Mouse (Mus musculus): Measurements from ENCODE around the gene Gm49318. TPM values are rescaled to one million over a fixed set of nuclear protein-coding genes. Genes with fewer than 3 reads are reported as not detected.
"Not testable (repeated sequence)": the region's sequence is repeated elsewhere in the genome, so short reads cannot be mapped to it uniquely, and the experiment has no call there.

The Gm49318 gene
- total RNA-seq, 1 experiment from 2014 or later = not detected

- not testable (repeated sequence) for ATAC-seq (ENCODE audit: extremely low read depth, insufficient number of reproducible peaks, low FRiP score, poor library complexity, severe bottlenecking)
Observed at GRCm38 (mm10) chr9:22075778-22076177, 4.7 kb upstream of the Gm49318 start.

- ATAC-seq (ENCODE audit: extremely low read depth, insufficient number of reproducible peaks, low FRiP score, poor library complexity, severe bottlenecking) = no peak
Observed at GRCm38 (mm10) chr9:22072276-22072675, 1.2 kb upstream of the Gm49318 start.

GRCm38 (mm10) chr9:22069881-22070553 lies 1.0 kb downstream of the Gm49318 start:
- ATAC-seq (ENCODE audit: extremely low read depth, insufficient number of reproducible peaks, low FRiP score, poor library complexity, severe bottlenecking) = no peak

- no peak for ATAC-seq (ENCODE audit: extremely low read depth, insufficient number of reproducible peaks, low FRiP score, poor library complexity, severe bottlenecking)
Observed at GRCm38 (mm10) chr9:22067195-22067594, 3.9 kb downstream of the Gm49318 start.

- ATAC-seq (ENCODE audit: extremely low read depth, insufficient number of reproducible peaks, low FRiP score, poor library complexity, severe bottlenecking) = no peak
Observed at GRCm38 (mm10) chr9:22066433-22066832, 4.6 kb downstream of the Gm49318 start.

- no peak for ATAC-seq (ENCODE audit: extremely low read depth, insufficient number of reproducible peaks, low FRiP score, poor library complexity, severe bottlenecking)
Observed at GRCm38 (mm10) chr9:22065642-22066041, 5.4 kb downstream of the Gm49318 start.

- no peak for ATAC-seq (ENCODE audit: extremely low read depth, insufficient number of reproducible peaks, low FRiP score, poor library complexity, severe bottlenecking)
Observed at GRCm38 (mm10) chr9:22064341-22064740, 6.7 kb downstream of the Gm49318 start.

GRCm38 (mm10) chr9:22061339-22061738 lies 9.7 kb downstream of the Gm49318 start:
- ATAC-seq (ENCODE audit: extremely low read depth, insufficient number of reproducible peaks, low FRiP score, poor library complexity, severe bottlenecking) = no peak

GRCm38 (mm10) chr9:22058011-22058424 lies 13.0 kb downstream of the Gm49318 start:
- ATAC-seq (ENCODE audit: extremely low read depth, insufficient number of reproducible peaks, low FRiP score, poor library complexity, severe bottlenecking) = no peak

GRCm38 (mm10) chr9:22057031-22057517 lies 14.0 kb downstream of the Gm49318 start:
- ATAC-seq (ENCODE audit: extremely low read depth, insufficient number of reproducible peaks, low FRiP score, poor library complexity, severe bottlenecking) = no peak

GRCm38 (mm10) chr9:22056303-22056910 lies 14.7 kb downstream of the Gm49318 start:
- no peak for ATAC-seq (ENCODE audit: extremely low read depth, insufficient number of reproducible peaks, low FRiP score, poor library complexity, severe bottlenecking)

- ATAC-seq (ENCODE audit: extremely low read depth, insufficient number of reproducible peaks, low FRiP score, poor library complexity, severe bottlenecking) = no peak
Observed at GRCm38 (mm10) chr9:22055713-22056112, 15.3 kb downstream of the Gm49318 start.

- ATAC-seq (ENCODE audit: extremely low read depth, insufficient number of reproducible peaks, low FRiP score, poor library complexity, severe bottlenecking) = peak; percentile 55; the same call in 1 of the 2 replicates
Observed at GRCm38 (mm10) chr9:22054411-22055076, 16.5 kb downstream of the Gm49318 start.

- no peak for ATAC-seq (ENCODE audit: extremely low read depth, insufficient number of reproducible peaks, low FRiP score, poor library complexity, severe bottlenecking)
Observed at GRCm38 (mm10) chr9:22053657-22054056, 17.4 kb downstream of the Gm49318 start.

GRCm38 (mm10) chr9:22051958-22052254 lies 19.2 kb downstream of the Gm49318 start, which contains the start of gene Elavl3:
TSS of gene Elavl3 (minus strand) at chr9:22052023.
- ATAC-seq (ENCODE audit: extremely low read depth, insufficient number of reproducible peaks, low FRiP score, poor library complexity, severe bottlenecking) = no peak

- ATAC-seq (ENCODE audit: extremely low read depth, insufficient number of reproducible peaks, low FRiP score, poor library complexity, severe bottlenecking) = no peak
Observed at GRCm38 (mm10) chr9:22051161-22051957, 19.7 kb downstream of the Gm49318 start.

- ATAC-seq (ENCODE audit: extremely low read depth, insufficient number of reproducible peaks, low FRiP score, poor library complexity, severe bottlenecking) = no peak
Observed at GRCm38 (mm10) chr9:22050351-22050889, 20.6 kb downstream of the Gm49318 start.

GRCm38 (mm10) chr9:22049721-22050270 lies 21.3 kb downstream of the Gm49318 start:
- ATAC-seq (ENCODE audit: extremely low read depth, insufficient number of reproducible peaks, low FRiP score, poor library complexity, severe bottlenecking) = no peak

GRCm38 (mm10) chr9:22049315-22049714 lies 21.7 kb downstream of the Gm49318 start:
- no peak for ATAC-seq (ENCODE audit: extremely low read depth, insufficient number of reproducible peaks, low FRiP score, poor library complexity, severe bottlenecking)
